Mouse (Mus musculus) C2C12 (cell line): Measurements from ENCODE around the gene Elf2. TPM values are rescaled to one million over a fixed set of nuclear protein-coding genes. Genes with fewer than 3 reads are reported as not detected.

ENCODE experiments used
- H3K27me3 ChIP-seq: one replicate; pipeline ENCODE4 v1.6.1; 2011; ENCODE audit not compliant: control insufficient read depth, insufficient read depth, insufficient read length
- H3K36me3 ChIP-seq: one replicate; pipeline ENCODE4 v1.6.1; 2011; ENCODE audit not compliant: control insufficient read depth, insufficient read depth
- H3K4me3 ChIP-seq: one replicate; pipeline ENCODE4 v1.5.1; 2011; ENCODE audit warnings: mild to moderate bottlenecking, control low read depth; ENCODE audit not compliant: poor library complexity, insufficient read depth, severe bottlenecking
- H3K79me2 ChIP-seq: one replicate; pipeline ENCODE4 v1.6.1; 2011; ENCODE audit not compliant: control insufficient read depth, insufficient read depth
- H3K79me3 ChIP-seq: one replicate; pipeline ENCODE4 v1.6.1; 2011; ENCODE audit warnings: low read depth, control low read depth
- H3ac ChIP-seq: one replicate; pipeline ENCODE3; 2011; ENCODE audit warnings: low read depth; ENCODE audit not compliant: control insufficient read depth, insufficient read length
- CEBPB ChIP-seq: IDR thresholded peaks from one replicate; pipeline ENCODE4 v1.6.1; 2011; ENCODE audit warnings: low read depth, mild to moderate bottlenecking, control low read depth, moderate library complexity
- CTCF ChIP-seq: IDR thresholded peaks from one replicate; pipeline ENCODE4 v1.5.1; 2011; ENCODE audit not compliant: control insufficient read depth, insufficient read depth, insufficient read length
- FOSL1 ChIP-seq: IDR thresholded peaks from one replicate; pipeline ENCODE4 v1.8.0; 2011; ENCODE audit warnings: mild to moderate bottlenecking, low read length; ENCODE audit not compliant: poor library complexity, insufficient read depth, severe bottlenecking
- MAX ChIP-seq: IDR thresholded peaks from one replicate; pipeline ENCODE4 v1.6.1; 2011; ENCODE audit warnings: mild to moderate bottlenecking, control low read depth
- MYOD1 ChIP-seq: IDR thresholded peaks from one replicate; pipeline ENCODE4 v1.6.1; 2011; ENCODE audit warnings: low read depth; ENCODE audit not compliant: control insufficient read depth, insufficient read length
- MYOG ChIP-seq: IDR thresholded peaks from one replicate; pipeline ENCODE4 v1.6.1; 2011; ENCODE audit not compliant: control insufficient read depth, insufficient read length; ENCODE audit errors: extremely low read depth
- USF1 ChIP-seq: IDR thresholded peaks from one replicate; pipeline ENCODE4 v1.6.1; 2011; ENCODE audit warnings: low read depth, mild to moderate bottlenecking, control low read depth, moderate library complexity
- polyA plus RNA-seq: library from polyadenylated mRNA; unstranded; fragments of >200 nt; fragmentation: generic; extraction: Trizol; gene quantifications from one replicate; pipeline ENCODE4 v1.2.1, GENCODE M21; 2012; ENCODE audit warnings: missing spikeins

Elf2 gene
- polyA plus RNA-seq, 1 experiment = 19.5 TPM

- Histone ChIP-seq H3K4me3 (peak overlapping the region; percentile 71), H3K27me3 (no peaks in the 10 kb centered on the region), H3K36me3 (peaks cover 20% of the 10 kb centered on the region), H3K79me3 (peaks cover 53% of the 10 kb centered on the region), H3ac (no peak overlapping the region), H3K79me2 (peaks cover 63% of the 10 kb centered on the region)
- TF ChIP-seq MAX (no peak), CTCF (no peak), USF1 (no peak), MYOD1 (no peak), CEBPB (no peak)
These were observed 114.5 kb downstream of the Elf2 start for GRCm38 (mm10) chr3:51225979-51226378.

DNA sequence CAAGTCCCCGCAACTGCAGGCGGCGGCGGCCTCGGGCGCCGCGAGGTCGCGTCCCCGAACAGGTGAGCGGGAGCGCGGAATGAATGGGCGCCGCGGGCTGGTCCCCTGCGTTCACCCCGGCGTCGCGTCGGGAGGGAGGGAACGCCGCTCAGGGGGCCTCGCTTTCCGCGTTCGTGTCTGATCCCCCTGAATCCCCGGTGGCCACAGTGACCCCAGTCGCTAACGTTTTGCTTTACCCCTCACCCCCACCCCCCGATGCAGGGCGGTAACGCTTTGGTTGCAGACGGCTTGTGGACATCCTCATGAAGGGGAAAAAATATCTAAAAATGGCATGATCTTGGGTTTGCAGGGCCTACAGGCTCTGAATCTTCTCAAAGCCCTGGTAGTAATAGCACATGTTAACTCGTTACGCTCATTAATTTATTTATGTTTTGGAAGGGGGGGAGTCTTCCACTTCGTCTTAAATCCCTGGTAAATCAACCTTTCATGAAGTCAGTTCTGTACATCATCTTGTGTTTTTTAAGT lies 115.2 kb downstream of the Elf2 start:
- H3K36me3 ChIP-seq = peaks cover 20% of the 10 kb centered on the region
- H3K4me3 ChIP-seq = peak overlapping the region; percentile 71
- peak overlapping the region; percentile 72 for H3ac ChIP-seq
- no peaks in the 10 kb centered on the region for H3K27me3 ChIP-seq
- peaks cover 46% of the 10 kb centered on the region for H3K79me3 ChIP-seq
- TF ChIP-seq CTCF = no peak
- TF ChIP-seq USF1 = no peak
- TF ChIP-seq MYOD1 = no peak
- no peak for TF ChIP-seq FOSL1
- no peak for TF ChIP-seq MYOG
- TF ChIP-seq CEBPB = no peak
- no peak for TF ChIP-seq MAX
- H3K79me2 ChIP-seq = peaks cover 56% of the 10 kb centered on the region

GRCm38 (mm10) chr3:51224363-51225225 lies 115.9 kb downstream of the Elf2 start, which contains the start of gene Noct:
Gene Noct, plus strand, starts transcription at chr3:51224447.
- peaks cover 41% of the 10 kb centered on the region for H3K79me3 ChIP-seq
- peak within 1 kb of the TSS; percentile 71 for H3K4me3 ChIP-seq
- H3ac ChIP-seq = peak within 1 kb of the TSS; percentile 72
- peaks cover 18% of the 10 kb centered on the region for H3K36me3 ChIP-seq
- peaks cover 49% of the 10 kb centered on the region for H3K79me2 ChIP-seq
- no peaks in the 10 kb centered on the region for H3K27me3 ChIP-seq
- TF ChIP-seq MYOG (no peak), MAX (peak; percentile 87), USF1 (no peak), FOSL1 (no peak), MYOD1 (no peak), CEBPB (no peak), CTCF (no peak)

- Histone ChIP-seq H3K79me3 (peaks cover 31% of the 10 kb centered on the region), H3K36me3 (peaks cover 8% of the 10 kb centered on the region), H3K79me2 (peaks cover 39% of the 10 kb centered on the region), H3K4me3 (no peak overlapping the region), H3K27me3 (no peaks in the 10 kb centered on the region), H3ac (no peak overlapping the region)
- TF ChIP-seq MYOG (no peak), CTCF (no peak), CEBPB (no peak), FOSL1 (no peak), MAX (no peak), MYOD1 (no peak)
These were observed 116.9 kb downstream of the Elf2 start for GRCm38 (mm10) chr3:51223556-51223955.

DNA sequence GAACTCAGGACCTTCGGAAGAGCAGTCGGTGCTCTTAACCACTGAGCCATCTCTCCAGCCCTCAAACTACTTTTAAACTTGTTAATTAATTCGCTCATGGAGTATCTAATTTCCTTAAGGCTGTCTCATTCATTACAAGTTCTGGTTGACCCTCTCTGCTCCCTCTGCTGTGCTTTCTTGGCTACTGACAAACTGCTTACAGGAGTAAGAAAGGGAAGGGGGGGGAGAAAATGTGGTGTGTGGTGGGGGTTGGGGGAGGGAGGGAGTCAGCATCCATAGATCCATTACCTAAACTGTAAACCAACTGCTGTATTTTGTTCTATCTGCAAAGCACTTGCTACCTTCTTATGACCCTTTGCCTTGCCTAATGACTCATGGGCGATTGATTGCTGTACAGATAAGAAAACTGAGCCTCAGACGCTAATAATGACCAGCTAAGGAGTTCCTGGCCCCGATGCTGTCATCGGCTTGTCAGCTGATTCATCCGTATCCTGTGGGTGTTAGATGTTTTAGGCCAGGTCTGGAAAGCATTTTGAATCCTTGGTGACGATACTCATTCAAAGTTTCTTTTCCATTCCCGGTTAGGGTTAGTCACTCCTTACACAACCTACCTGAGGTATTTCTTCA lies 117.5 kb downstream of the Elf2 start:
- Histone ChIP-seq H3K27me3 (no peaks in the 10 kb centered on the region), H3K4me3 (no peak overlapping the region), H3K36me3 (peaks cover 5% of the 10 kb centered on the region), H3K79me3 (peaks cover 25% of the 10 kb centered on the region), H3K79me2 (peaks cover 32% of the 10 kb centered on the region), H3ac (no peak overlapping the region)
- TF ChIP-seq MAX = no peak
- no peak for TF ChIP-seq FOSL1
- peak; percentile 5 for TF ChIP-seq CEBPB

GRCm38 (mm10) chr3:51222302-51222701 lies 118.2 kb downstream of the Elf2 start:
- Histone ChIP-seq H3ac (no peak overlapping the region), H3K79me2 (peaks cover 26% of the 10 kb centered on the region), H3K79me3 (peaks cover 20% of the 10 kb centered on the region), H3K36me3 (peaks cover under 1% of the 10 kb centered on the region), H3K4me3 (no peak overlapping the region), H3K27me3 (no peaks in the 10 kb centered on the region)
- no peak for TF ChIP-seq CEBPB
- TF ChIP-seq FOSL1 = no peak
- no peak for TF ChIP-seq MYOD1
- TF ChIP-seq MYOG = no peak
- TF ChIP-seq USF1 = no peak
- TF ChIP-seq CTCF = no peak
- no peak for TF ChIP-seq MAX
